Mouse (Mus musculus): ENCODE data around the gene Mndal.
"Not testable (repeated sequence)": the region's sequence is repeated elsewhere in the genome, so short reads cannot be mapped to it uniquely, and the experiment has no call there.

Gene Mndal

DNA sequence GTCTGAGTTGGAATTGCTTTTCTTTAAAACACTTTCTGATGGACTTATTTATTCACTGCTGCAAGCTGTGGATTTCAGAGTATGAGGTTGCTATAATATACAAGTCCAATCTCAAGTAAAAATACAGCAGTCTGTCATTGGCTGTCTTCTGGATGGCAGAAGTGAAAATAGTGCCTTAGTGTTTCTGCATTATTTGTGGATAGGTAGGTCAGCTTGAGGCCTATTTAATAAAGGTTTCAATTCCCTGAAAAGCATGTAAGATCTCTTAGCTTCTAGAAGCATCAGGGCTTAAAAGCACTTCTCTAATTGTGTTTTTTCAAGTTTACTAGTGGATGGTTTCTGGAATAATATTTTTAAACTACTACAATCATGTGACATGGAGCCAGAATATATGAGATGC lies 52.5 kb downstream of the Mndal start:
- DNase-seq (ENCODE audit: low spot score): not testable (repeated sequence)

DNA sequence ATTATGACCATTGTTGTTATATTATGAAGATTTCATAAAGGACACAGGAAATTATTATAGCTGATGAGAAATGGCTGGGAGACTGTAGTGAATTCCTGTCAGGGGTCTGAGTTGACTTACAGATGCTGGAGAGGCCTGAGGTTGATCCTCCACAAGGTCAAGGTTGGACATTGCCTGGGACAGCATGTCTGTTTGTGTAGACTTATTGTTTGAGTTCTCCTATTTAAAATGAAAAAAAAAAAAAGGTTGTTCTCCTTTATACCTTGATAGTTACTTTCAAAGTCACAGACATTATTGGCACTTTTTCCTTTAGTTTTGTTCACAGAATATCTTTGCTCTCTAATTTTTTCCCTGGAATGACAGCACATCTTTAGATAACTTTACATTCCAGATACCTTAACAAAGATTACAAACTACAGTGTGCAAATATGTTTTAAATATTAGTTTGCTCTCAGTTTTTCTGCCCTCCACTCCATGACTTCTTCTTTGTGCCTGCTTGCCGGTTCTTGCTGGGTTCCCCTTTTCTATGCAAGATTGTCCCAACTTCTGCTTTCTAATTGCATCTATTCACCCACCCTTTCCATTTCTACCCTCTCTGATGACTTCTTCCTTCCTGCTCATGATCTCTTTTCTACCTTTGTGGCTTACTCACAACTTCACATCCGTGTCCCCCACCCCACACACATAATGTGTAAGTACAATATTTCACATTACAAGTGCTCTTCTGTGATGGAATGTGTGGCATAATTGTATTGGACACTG lies 55.1 kb downstream of the Mndal start:
- DNase-seq (ENCODE audit: low spot score): not testable (repeated sequence)

DNA sequence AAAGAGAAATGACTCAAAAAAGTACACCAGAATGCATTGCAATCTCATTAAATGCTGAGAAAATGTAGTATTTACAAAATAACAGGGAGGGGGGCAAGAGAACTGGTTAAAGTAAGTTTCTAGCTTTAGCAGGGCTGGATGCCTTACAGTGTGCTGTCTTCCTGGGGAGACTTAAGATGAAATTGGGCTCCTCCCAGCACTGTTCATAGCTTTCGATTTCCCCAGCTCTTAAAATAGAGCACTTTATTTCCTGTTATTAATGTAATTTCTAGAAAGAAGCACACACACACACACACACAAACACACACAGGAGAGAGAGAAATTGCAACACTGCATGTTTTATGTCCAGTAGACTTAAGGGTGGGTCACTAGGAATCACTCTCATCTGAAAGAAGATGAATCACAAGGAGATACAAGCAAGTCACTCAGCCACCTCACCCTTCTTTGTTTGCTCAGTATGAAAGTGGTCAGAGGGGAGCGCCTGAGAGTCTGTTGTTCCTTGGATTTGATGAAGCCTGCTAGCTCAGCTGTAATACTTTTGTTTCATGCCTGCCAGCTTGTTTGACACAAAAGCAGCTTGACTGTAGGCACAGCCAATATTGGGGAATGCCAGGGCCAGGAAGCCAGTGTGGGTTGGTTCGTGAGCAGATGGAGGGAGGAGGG lies 62.2 kb downstream of the Mndal start:
- DNase-seq (ENCODE audit: low spot score): not testable (repeated sequence)

DNA sequence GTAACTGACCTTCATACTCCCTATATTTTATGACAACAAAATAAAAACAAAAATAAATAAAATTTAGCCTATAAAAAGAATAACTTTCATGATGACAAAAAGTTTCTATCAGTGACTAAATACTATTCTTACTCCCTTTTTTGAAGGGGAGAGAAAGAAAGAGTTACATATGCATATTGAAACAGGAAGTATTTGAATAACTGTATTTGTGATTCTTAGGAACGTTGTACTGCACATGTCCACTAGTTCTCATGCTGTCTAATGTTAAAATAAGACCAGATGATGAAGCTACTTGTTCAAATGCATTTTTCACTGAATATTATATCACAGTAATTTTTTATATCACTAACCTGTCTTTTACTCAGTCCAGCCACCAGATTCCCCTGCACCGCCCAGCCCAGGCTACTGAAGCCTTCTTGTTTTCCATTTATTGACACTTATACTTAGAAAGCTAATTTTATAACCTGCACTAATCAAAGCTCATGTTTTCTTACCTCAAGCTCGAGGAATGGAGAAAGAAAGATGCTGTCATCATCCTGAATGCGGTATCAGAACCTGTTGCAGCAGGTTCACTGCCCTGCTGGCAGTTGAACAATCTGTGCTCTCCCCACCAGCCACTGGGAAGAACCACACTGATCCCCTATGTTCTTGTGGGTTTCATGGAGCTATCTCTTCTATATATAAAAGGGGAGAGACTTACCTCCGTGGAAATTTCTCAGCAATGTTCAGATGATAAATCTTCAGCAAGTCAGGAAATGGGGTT lies 62.9 kb downstream of the Mndal start:
- not testable (repeated sequence) for DNase-seq (ENCODE audit: low spot score)

DNA sequence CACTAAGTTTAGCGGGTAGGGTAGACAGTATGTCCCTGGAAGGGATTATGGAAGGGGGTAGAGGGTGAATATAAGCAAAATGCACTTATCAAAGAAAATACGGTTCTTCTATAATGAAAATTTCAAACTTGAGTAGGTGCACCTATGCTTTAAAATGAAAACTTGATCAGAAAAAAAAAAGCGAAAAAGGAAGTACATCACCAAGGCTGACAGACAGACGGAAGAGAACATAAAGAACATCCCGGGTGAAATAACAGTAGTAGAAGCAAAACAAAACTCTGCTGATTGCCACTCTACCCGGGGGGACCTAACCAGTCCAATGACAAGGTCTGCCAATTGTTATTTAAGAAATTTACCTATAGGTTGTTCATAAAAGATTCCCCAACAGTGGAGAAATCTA lies 64.0 kb downstream of the Mndal start:
- DNase-seq (ENCODE audit: low spot score): not testable (repeated sequence)

DNA sequence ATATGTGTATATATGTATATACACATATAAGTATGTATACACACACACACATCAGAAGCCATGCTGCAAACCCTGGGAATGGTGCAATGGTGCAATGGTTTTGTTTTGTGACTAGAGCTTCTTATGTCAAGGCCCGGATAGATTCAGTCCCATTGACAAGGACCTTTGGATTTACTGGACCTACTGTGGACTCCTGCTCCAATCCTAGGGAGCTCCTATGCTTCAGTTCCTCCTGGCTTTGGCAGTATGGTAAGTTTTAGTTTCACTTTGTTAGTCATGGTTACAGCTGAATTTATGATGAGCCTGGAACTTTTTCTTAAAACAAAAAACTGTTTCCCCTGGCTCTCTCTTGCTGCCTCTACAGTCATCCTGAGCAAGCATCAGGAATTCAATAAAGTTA lies 65.2 kb downstream of the Mndal start:
- DNase-seq (ENCODE audit: low spot score): not testable (repeated sequence)

DNA sequence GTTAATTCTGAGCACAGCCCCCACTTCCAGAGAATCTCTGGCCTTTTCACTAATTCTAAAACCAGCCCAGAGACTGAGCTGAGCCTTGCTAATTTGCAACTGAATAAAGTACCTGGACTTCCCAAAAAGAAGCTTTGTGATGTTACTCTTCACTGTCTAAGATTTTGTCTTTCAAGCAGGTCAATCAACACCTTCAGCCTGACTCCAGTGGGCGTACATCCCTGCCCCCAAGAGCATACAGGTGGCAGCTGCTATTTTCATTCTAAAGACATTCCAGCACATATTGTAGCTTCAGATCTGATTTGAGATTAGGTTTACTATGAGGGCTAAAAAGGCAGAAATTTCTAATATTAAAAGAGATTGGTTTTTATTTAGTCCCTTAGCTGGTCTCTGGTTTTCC lies 73.7 kb downstream of the Mndal start:
- DNase-seq (ENCODE audit: low spot score): not testable (repeated sequence)

DNA sequence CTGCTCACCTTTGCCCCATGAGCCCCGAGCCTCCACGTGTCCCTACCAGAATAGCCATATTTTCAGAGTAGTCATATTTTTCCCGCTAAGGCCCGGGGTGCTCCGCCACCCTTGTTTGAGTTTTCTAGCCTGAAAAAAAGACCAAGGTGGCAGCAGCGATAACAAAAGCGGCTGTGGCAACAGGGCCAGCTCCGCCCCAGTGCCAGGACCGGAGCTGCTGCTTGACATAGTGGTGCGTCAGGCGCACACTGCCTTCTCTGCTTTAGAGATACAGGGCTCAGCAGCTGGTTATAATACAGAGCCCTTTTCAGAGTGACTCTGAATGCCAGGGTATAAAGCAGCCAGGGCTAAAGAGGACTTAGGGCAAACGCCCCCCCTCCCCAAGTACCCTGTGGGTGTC lies 75.8 kb downstream of the Mndal start:
- no peak for DNase-seq (ENCODE audit: low spot score)

DNA sequence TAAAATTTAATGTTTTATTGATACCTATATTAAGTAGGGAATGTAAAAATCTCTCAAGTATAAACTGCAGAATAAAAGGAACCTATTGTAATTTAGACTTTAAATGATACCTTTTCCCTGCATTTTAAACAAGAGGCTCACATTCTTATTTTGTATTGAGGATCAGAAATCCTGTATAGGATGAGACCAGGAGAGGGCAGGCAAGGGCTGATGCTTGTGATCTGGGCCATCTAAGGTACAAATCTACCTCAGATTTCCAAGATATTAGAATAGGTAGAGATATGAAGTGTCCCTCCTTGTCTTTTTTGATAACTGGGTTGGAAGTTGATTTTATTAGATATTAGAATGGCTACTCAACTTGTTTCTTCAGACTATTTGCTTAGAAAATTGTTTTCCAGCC lies 88.6 kb downstream of the Mndal start:
- not testable (repeated sequence) for DNase-seq (ENCODE audit: low spot score)

DNA sequence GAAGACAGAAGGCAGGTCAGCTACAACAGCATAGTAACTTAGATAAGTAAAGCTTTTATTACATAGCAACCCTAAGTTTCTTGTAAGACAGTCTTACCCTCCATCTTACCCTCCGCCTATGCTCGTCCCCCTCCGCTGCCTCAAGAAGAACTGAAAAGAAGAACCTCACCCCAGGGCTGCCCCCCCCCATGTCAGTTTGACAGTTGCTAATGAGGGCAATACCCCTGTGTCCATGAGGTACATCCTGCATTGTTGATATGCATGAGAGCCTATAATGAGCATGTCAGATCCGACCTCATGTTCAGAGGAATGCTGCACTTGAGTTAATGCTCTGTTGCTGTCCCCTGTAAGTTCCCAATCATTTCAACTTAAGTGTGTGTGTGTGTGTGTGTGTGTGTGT lies 89.4 kb downstream of the Mndal start:
- not testable (repeated sequence) for DNase-seq (ENCODE audit: low spot score)

DNA sequence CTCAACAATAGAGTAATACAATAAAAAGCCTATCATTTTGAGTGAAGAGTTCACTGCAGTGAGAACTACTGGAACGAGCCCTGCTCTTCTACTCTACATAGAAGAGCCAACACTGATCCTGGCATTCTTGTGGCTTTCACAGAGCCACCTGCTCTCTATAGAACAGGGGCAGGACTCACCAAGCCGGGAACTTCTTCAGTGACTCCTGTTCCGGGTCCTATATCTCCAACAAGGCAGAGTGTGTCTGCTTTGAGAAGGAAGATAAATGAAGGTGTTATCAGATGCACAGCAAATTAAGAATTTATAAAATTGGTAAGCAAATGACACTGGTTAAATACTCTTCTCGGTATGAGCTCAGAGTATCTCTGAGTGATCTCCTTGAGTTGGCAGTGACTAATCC lies 96.1 kb downstream of the Mndal start:
- DNase-seq (ENCODE audit: low spot score): not testable (repeated sequence)

DNA sequence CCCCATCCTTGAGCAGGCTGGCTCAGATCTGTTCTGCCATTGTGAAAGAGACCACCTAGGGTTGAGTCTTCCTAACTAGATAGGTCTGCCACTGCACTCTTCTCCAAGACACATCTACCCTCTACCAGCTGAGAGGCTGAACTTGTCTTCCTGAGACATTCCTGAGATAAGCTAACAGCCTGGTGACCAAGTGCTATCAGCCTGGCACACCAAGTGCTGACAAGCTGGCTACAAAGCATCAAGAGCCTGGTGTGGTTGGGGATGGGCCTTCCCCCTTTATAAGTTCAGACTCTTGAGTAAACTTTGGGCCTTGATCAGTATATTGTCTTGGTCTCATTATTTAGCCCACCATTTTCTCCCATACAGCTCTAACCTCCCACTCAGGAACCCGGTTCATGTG lies 97.5 kb downstream of the Mndal start:
- no peak for DNase-seq (ENCODE audit: low spot score)

DNA sequence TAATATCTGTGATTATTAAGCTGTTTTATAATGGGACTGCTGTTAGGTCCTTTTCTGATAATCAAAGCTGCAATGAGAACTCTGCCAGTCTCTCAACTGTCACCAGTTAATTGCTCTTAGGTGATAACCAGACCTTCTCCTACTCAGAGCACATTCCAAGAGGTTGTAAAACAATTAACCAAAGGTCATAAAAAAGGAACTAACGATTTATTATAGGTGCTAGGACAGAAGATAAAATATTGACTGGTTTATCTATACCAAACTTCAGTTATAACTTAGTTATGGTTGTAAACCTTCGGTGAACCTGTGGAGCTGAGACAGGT lies 120.8 kb downstream of the Mndal start:
- DNase-seq (ENCODE audit: low spot score): not testable (repeated sequence)

DNA sequence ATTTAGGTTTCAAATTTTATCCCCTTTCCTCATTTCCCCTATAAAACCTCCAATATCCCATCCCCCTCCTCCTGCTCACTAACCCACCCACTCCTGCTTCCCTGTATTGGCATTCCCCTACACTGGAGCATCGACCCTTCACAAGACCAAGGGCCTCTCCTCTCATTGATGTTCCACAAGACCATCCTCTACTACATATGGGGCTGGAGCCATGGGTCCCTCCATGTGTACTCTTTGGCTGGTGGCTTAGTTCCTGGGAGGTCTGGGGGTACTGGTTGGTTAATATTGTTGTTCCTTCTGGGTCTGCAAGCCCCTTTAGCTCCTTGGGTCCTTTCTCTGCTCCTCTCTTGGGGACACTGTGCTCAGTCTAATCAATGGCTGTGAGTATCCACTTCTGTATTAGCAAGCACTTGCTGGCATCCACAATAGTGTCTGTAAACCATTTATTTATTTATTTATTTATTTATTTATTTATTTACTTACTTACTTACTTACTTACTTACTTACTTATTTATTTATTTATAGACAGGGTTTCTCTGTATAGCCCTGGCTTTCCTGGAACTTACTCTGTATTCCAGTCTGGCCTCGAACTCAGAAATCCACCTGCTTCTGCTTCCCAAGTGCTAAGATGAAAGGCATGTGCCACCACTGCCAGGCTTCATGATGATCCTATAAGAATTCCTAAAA lies 121.4 kb downstream of the Mndal start:
- DNase-seq (ENCODE audit: low spot score): not testable (repeated sequence)

DNA sequence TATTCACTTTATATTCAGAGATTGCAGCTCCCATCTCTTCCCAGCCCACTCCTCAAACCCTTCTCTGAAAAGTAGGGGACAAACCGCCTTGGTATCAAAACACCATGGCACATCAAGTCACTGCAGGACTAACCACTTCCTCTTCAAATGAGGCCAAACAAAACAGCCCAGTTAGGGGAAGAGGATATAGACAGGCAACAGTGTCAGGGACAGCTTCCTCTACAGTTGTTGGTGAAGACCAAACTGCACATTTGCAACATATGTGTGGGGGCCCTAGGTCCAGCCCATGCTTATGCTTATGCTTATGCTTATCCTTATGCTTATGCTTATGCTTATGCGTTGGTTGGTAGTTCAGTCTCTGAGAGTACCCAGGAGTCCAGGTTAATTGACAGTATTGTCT lies 133.0 kb downstream of the Mndal start:
- not testable (repeated sequence) for DNase-seq (ENCODE audit: low spot score)

DNA sequence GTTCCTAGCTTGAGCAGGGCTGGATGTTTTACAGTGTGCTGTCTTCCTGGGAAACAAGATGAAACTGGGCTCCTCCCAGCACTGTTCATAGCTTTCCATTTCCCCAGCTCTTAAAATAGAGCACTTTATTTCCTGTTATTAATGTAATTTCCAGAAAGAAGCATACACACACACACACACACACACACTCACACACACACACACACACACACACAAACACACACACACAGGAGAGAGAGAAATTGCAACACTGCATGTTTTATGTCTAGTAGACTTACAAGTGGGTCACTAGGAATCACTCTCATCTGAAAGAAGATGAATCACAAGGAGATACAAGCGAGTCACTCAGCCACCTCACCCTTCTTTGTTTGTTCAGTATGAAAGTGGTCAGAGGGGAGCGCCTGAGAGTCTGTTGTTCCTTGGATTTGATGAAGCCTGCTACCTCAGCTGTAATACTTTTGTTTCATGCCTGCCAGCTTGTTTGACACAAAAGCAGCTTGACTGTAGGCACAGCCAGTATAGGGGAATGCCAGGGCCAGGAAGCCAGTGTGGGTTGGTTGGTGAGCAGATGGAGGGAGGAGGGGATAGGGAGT lies 139.5 kb downstream of the Mndal start:
- not testable (repeated sequence) for DNase-seq (ENCODE audit: low spot score)

DNA sequence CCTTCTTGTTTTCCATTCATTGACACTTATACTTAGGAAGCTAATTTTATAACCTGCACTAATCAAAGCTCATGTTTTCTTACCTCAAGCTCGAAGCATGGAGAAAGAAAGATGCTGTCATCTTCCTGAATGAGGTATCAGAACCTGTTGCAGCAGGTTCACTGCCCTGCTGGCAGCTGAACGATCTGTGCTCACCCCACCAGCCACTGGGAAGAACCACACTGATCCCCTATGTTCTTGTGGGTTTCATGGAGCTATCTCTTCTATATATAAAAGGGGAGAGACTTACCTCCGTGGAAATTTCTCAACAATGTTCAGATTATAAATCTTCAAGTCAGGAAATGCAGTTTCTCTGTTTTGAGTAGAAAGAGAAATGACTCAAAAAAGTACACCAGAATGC lies 140.1 kb downstream of the Mndal start:
- not testable (repeated sequence) for DNase-seq (ENCODE audit: low spot score)

DNA sequence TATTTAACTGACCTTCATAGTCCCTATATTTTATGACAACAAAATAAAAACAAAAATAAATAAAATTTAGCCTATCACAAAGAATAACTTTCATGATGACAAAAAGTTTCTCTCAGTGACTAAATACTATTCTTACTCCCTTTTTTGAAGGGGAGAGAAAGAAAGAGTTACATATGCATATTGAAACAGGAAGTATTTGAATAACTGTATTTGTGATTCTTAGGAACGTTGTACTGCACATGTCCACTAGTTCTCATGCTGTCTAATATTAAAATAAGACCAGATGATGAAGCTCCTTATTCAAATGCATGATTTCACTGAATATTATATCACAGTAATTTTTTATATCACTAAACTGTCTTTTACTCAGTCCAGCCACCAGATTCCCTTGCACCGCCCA lies 140.5 kb downstream of the Mndal start:
- not testable (repeated sequence) for DNase-seq (ENCODE audit: low spot score)

All from ovary, postnatal 10 days (tissue).